Mouse (Mus musculus) cerebellum, postnatal 14 days (tissue): Measurements from ENCODE around the gene Impdh2.

Source experiments
- DNase-seq, 2 experiments: peaks; one replicate each; pipeline ENCODE4 v3.0.0; 2021; ENCODE audit warnings: mixed read lengths in 2 of 2

Gene Impdh2

DNA sequence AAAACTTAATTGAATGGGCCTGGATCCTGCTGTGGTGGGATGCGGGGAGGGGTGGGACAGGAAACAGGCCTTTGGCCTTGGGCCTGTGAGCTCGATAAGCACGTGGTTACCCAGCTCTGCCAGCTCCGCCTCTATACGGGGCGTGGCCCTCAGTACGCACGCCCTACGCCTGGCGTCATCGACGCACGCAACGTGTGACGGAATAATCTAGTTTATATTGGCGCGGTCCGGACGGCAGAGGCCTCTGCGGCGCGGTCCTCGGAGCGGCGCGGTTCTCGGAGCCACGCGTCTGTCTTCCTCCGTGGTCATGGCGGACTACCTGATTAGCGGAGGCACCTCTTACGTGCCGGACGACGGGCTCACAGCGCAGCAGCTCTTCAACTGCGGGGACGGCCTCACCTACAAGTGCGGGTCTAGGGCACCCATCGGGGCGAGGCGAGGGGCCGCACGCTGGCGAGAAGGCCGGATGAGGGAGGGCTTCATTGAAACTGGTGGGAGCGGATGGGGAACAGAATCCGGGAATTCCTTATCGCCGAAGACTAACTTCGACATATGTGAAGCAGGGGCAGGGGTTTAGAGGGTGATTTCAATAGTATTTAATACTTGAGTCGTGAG, at the start of gene Impdh2:
Gene Impdh2 (plus strand): TSS at position 60 of the 615 bp plus-strand sequence.
- peak; percentile 94 to 95 for DNase-seq

DNA sequence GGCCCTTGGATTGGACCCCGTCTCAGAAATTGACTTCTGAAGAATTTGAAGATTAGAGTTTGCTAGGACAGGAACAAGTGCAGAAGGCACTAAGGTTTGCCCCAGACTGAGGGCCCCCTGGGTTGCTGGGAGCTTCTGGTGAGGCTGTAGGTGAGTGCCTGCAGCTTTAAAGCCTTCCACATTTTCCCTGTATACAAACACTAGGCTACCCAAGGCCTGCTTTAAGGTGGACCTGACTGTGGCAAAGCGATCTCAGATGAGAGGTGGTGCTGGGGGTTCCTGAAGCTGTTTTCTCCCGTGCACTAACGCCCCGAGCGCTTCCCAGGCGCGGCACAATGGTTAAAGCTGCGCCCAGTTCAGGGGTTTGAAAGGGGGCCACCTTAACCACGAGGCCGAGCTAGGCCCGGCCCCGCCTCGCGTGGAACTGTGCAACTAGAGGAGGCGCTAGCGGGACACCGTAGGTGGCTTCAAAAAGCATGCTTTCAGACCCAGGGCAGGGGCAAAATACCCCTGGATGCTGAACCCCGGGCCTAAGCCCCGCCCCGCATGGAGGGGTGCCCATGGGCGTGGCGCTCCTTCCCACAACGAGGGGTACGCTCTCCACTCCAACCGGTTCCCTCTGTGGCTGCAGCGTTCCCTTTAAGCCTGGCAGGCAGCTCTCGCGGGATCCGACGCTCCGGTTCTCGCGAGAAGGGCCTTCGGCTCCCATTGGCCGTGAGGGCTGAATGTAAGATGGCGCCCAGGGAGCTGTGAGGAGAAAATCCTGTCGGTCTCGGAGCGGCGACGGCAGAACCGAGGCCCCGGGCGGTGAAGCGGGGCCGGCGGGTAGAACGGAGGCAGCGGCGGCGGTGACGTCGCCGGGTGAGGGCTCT, 43.5 kb upstream of the Impdh2 start, which contains the start of gene Qrich1:
Gene Qrich1 (plus strand): TSS at position 427 of the 872 bp plus-strand sequence.
- DNase-seq: peak; percentile 95 to 97

DNA sequence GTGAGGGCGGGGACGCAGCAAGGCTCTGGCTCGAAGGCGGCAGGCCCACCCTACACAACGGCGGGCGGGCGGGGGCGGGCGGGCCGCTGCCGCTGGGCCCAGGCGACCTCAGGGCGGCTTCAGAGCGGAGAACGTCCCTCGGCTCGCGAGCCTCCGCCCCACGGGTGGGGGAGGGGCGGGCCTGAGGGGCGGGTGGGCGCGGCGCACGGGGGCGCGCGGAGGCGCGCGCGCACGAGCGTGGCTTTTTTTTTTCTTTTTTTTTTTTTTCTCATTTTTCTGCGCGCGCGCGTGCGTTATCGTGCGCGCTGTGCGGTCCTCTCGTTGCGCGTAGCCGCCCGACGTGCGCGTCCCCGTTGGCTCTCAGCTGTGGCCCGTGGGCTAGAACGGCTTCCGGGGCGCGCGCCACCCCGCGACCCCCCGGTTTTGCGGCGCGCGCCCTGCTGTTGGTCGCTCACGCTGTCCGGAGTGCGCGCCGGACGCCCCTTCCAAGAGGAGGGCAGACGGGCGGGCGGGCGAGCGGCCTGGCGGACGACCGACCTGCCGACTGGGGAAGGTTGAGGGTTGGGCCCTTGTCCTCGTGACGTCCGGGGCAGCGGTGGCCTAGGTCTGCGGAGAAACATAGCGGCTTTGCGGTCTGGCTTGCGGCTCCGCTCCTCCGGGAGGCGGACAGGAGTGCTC, 42.7 kb upstream of the Impdh2 start:
- DNase-seq: peak; percentile 92

DNA sequence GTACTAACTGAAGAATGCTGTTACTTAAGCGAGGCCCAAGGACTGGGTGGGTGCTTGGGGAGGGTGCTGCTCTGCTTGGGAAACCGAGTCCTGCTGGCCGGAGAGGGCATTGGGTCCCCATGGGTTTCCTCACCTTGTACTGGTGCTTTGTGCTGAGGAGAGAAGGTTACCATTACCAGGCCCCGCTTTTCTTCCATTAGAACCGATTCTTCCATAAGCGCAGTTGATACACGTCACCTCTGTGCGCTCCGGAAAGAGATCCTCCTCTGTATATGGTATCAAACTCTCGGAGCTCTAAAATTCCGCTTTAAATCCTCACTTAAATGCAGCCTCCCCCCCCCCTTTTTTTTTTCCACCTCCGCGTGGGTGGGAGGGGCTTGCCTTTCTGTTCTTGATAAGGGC, 42.2 kb upstream of the Impdh2 start:
- no peak for DNase-seq

DNA sequence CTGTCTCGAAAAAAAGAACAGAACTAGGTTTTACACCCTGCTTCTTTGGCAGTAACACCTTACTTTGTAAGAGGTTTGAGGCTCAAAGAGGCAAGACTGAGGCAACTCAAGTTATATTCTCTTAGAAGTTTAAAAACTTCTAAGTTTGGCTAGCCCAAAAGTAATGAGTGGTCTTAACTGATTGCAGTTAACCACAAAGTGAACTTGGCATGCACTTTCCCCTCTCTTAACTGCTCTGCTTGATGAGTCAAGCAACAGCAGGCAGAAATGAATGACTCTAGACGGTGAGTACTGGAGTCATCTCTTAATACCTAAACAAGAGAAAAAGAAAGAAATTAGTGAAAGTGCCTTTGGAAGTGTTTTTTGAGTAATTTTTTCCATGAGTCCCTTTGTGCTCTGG, 38.5 kb upstream of the Impdh2 start:
- DNase-seq: no peak

DNA sequence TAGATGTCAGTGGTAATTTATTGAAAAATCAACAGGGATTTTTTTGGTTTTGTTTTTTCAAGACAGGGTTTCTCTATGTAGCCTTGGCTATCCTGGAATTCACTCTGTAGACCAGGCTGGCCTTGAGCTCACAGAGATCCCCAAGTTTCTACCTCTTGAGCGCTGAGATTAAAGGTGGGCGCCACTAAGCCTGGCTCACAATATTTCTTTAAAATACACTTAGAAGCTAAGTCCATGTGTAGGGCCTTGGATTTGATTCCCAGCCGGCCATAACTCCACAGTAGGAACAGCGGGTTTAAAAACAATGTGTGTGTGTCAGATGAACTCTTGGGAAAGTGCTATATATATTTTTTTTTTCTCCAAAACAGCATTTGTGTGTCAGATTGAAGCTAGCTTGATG, 36.7 kb upstream of the Impdh2 start:
- no peak for DNase-seq

DNA sequence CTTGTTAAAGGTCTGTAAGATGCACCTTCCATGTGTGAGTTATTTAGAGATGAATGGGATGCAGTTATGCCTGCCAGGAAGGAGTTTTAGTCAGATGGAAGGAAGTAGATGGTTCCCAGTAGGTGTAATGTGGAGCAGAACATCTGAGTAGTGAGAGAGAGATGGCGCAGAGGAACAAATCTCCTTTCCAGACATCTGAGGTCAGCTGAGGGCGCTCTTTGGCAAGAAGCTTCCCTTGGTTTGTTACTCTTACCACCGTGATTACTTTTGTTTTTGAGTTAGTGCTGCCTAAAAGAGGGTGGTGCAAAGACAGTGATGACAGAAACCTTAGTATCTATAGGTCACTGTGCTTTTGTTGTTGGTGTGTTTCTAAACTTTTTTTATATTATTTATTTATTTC, 34.7 kb upstream of the Impdh2 start:
- DNase-seq: no peak

DNA sequence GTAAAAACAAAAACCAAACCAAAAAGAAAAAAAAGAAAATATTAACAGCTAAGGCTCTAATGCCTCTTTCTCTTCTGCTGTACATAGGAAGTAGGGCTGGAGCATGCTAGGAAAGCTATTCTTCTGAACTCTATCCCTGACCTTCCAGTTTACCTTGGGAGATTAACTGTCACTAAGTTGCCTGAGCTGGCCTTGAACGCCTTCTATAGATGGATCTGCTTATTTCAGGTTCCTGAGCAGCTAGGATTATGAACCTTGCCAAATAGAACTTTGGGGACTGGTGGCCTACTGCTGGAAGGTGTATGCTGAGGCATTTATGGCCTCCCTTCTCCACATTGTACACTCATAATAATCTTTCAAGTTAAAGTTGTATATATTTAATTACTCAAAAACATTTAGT, 29.1 kb upstream of the Impdh2 start:
- no peak for DNase-seq

DNA sequence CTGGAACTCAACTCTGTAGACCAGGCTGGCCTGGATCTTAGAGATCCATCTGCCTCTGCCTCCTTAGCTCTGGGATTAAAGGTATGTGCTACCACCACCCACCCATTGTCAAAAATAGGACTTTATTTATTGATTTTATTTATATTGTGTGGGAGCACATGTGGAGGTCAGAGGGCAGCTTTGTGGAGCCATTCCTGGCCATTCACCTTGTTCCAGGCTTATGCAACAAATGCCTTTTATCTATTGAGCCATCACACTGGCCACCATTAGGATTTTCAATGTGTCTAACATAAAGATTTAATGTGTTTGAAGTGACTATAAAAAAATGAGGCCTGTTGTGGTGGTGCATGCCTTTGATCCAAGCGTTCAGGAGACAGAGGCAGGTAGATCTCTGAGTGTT, 28.6 kb upstream of the Impdh2 start:
- no peak for DNase-seq

DNA sequence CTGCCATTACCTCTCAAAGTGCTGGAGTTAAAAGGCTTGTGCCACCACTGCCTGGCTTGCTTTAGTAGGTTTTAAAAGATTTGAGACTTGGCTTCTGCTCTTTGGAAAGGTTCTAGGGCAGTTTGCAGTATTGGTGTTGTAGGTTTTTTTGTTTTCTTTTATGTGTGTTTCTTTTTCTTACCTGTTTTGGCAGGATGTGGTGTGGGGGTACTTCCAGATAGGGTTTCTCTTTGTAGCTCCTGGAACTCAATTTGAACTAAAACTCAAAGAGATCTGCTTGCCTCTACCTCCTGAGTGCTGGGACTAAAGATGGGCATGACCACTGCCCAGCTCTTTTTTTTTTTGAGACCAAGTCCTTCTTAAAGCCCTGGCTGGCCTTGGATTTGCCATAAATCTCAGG, 19.2 kb upstream of the Impdh2 start:
- DNase-seq: no peak

DNA sequence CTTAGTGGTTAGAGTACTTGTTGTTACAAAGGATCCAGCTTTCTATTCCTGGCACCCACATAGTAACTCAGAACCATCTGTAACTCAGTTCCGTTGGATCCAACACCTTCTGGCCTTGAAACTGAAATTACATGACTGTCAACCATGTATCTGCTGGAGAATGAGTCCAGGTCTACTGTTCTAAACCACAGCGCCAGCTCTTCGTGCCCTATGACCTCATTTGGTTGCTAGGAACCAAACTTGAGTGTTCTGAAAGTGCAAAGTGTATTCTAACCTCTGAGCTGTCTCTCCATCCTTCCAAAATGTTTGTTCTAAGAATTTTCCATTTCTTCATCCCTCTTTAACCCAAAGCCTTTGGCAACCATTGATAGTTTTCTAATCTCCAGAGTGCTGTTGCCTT, 14.1 kb upstream of the Impdh2 start:
- DNase-seq: no peak

DNA sequence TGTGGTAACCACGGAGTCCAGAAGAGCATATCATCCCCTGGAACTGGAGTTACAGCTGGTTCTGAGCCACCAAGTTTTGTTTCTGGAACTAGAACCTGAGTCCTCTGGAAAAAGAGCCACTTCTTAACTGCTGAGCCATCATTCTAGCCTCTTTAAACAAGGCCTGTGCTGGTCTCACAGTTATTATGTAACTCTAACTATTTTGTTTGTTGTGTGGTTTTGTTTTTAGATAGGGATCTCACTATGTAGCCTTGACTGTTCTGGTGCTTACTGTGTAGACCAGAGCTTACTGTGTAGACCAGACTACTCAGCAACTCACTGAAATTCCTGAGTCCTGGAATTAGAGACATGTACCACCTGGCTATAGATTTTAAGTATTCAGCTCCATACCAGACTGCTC, 13.2 kb upstream of the Impdh2 start:
- no peak for DNase-seq

DNA sequence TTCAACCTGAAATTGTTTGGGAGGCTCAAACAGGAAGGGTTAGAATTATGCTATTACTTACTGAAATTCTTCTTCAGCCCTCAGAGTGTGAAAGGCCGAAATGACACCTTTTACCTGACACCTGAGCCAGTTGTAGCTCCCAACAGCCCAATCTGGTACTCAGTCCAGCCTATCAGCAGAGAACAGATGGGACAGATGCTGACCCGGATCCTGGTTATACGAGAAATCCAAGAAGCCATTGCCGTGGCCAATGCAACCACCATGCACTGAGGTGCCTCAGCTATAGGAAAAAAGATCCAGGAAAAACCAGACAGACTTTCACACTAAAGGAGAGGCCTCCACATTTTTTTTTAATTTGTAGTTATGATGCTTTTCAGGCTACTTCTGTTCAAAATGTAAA, 917 bp upstream of the Impdh2 start:
- DNase-seq: no peak

DNA sequence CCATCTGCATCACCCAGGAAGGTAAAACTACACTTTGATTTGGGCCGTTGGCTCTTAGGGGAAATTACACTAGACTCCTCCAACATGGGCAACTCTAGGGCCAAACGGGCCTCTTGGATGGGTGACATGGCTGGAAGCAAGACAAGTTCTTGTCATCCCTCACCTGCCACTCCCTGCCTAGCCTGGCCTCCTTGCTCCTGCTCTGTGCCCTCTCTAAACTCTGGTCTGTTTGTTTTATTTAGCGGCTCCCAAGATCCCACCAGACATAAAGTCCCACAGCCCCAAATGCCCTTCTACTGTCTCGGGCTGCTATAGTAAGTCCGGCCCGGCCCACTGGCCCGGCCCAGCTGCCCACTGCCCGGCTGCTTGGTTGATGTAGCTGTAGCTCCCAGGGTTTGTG, 3.6 kb downstream of the Impdh2 start:
- DNase-seq: no peak

DNA sequence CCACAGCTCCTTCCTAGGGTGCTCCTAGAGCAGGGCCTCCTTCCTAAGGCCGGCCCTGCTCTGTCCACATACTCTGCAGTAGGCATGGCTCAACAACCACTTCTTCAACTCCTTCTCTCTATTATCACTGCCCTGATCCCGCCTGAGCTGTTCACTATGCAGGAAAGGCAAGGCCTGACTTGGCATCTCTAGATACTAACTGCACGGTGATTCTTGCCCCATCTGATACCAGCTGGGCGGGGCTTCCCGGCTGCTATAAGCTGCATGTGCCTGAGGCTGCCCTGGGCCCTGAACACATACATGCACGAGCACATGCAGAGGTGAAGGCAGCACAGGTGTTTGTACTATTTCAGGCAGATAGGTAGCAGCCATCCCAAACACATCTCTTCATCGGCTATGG, 4.0 kb downstream of the Impdh2 start:
- DNase-seq: no peak

DNA sequence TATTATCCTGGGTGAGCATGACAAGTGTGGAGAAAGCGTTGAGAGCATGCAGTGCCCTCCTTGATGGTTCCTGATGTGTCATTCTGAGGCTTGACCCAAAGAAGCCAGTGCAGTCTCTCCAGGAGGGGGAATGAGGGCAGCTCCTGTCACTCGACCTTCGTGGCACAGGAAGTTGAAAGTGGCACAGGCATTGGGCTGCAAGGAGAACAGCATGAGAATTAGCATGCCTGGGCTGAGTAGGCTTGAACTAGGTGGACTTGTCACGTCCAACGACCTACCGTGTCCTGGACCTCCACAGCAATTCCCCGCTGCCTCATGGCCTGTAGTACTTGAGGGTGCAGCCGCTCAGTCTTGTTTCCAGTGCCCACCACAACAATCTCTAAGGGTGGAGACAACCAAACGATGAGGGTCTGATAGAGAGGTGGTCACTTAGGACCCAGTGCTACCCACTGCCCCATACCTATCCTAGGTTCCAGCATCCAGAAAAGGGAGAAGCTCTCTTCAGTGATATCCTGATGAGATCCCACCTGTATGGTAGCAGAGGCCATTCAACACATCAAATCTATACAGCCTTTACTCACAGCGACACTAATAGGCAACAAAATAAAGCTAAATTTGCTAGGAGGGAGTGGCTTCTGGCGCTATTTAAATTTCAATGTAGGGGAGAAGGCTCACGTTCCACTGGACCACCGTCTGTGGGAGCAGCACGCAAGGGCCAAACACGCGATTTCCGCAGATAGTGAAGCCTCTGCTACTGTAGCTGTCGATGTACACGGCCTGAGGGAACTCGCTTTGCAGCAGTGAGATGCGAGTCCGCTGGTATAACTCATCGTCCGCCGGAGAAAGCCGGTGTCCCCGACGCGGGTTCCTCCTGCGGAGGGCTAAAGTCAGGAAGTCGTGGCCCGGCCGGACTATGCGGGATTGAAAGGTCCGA, 6.1 kb downstream of the Impdh2 start:
- peak in 1 of 2 experiments; percentile 20 for DNase-seq

DNA sequence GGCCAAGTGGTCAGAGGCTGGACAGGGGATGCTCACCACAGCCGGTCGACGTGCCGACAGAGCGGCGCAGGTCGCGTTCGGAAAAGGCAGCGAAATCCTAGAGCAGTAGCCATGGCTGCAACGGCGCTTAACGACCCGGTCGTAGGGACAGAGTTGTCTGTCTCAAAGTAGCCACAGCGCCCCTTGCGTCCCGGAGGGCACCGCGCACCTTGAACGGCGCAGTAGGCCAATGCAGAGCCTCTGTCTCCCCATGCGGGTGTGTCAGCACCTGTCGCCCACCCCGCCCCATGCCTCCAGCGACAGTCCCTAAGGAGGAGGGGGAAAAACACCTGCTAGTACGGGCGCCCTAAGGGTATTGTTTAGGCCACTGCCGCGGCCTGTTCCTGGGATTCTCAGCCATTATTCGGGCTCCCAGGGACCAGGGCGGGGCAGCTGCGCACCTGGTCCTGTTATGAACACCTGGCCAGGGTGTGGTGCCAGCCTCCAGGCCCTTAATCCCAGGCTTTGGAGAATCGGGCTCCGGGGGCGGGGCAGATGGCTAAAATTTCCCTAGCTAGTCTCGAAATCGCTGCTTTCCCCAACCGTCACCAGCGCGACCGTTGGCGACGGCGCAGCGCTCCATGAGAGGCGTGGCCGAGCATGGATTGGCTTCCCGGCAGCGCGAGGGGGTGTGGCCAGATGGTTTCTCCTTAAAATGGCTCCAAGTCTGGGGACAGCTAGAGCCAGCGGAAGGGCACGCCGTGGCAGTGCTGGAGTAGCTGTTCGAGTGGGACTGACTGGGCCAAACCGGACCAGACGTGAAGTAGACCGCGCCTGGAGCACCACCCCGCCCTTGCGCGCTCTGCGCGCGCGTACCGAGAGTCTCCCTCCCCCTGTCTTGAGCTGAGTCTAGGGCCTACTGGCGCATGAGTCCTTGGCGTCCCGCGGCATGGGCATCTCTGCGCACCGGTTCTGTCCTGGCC, 7.0 kb downstream of the Impdh2 start, which contains the start of gene Ndufaf3:
Gene Ndufaf3 (minus strand): TSS at position 620 of the 962 bp plus-strand sequence.
- peak; percentile 98 to 99 for DNase-seq

DNA sequence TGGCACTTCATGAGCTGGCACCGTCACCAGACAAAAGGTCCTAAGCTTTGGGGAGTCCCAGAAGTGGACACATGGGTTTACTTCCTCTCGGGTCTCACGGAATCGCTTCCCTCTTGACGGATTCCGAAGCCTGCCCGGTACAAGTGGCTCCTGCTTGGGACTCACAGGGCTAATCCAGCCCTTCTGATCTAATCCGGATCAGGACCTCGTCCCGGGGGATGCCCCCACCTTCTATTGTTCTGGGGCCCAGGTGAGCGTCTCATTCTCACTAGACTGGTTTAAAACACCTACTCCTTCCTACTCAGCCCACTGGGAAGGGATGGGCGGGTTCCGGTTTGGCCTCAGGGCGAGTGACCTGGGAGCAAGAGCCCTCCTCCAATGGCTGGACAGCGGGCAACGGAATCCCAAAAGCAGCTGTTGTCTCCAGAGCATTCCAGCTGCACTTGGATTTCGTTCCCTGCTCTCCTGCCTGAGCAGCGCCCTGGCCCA, 7.9 kb downstream of the Impdh2 start:
- DNase-seq: peak in 1 of 2 experiments; percentile 42

DNA sequence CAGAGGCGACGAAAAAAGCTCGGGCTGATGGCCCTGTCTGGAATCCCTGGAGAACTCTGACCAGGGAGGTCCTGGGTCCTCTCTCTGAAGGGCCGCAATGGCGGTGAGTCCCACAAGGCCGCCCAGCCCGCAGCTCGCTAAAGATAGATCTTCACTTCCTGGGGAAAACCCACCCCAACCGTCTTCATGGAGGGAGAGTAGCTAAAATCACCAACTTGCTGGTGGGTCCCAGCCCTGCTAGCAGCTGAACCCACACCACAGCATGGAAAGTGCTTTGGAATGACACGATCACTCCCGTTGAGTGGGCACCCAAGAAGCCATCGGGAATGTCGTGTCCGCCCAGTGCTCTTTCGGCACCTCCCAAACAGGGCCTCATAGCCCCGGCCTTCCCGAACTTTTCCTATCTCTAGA, 8.4 kb downstream of the Impdh2 start:
- DNase-seq: no peak

DNA sequence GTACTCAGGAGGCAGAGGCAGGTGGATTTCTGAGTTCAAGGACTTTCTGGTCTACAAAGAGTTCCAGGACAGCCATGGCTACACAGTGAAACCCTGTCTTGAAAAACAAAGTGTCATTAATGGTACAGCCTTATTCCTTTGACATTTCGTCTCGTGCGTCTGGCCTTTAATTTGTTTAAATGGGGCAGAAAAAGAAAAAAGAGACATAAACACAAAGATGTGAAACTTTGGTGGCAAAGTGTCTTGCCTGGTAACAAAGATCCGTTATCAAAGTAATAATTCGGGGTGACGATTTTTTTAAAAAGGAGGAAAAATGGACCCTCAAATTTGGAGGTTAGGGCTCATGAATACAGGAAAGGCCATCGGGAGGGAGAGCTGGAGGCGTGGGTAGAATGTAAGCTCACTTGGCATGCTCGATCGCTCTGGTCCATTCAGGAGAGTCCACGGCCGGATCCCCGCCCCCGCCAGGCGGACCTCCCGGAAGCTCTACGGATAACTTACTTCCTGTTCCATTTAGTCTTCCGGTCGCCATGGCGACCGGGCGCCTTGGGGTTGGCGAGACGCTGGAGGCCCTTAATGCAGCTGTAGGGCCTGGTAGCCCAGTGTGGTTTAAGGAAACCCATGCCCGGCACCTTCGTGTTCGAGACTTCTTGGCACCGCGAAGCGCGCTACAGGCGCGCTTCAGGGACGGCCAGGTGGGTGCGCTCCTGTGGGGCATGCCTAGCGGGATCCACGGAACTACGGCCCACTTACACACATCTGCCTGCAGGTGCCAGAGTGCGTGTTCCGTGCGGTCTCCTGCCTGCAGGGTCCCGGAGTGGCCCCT, 9.5 kb downstream of the Impdh2 start, which contains the start of gene Dalrd3:
Gene Dalrd3 (plus strand): TSS at position 506 of the 826 bp plus-strand sequence.
- DNase-seq: peak; percentile 92 to 94
